Mouse (Mus musculus) left cerebral cortex, adult 18-20 months (tissue): ENCODE data around the gene Rdm1. TPM values are rescaled to one million over a fixed set of nuclear protein-coding genes. Genes with fewer than 3 reads are reported as not detected.

Experiments used
- DNase-seq, 2 experiments: peaks; one replicate each; pipeline ENCODE4 v3.0.0; 2021 to 2022; ENCODE audit warnings: low spot score in 2 of 2, mixed read lengths in 1 of 2
- total RNA-seq, 2 experiments: library from RNA; stranded (reverse); gene quantifications; 2 replicates each; pipeline ENCODE4 v1.2.3; 2021

Rdm1 gene
- total RNA-seq, 2 experiments from 2014 or later = 9.0 to 11.0 TPM

- no peak for DNase-seq
Measured at GRCm38 (mm10) chr11:101678770-101679169, 51.8 kb downstream of the Rdm1 start.

DNA sequence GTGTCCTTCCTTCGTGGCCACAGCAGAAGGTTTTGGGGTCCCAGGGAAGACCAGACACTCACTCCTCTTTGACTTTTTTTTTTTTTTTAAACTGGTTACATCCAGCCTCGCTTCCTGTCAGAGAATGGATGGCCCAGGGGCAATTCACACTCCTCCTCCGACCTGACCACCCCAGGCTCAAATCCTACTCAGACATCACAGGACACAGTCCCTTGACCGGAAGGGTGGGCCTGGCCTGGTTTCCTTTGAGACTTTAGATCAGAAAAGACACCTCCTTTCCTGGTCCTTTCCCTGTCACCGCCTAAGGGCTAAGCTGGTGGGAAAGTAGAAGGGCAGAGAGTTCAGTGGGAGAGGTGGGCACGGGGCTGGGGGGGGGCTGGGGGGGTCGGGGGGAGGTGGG lies 52.9 kb downstream of the Rdm1 start:
- no peak for DNase-seq

DNA sequence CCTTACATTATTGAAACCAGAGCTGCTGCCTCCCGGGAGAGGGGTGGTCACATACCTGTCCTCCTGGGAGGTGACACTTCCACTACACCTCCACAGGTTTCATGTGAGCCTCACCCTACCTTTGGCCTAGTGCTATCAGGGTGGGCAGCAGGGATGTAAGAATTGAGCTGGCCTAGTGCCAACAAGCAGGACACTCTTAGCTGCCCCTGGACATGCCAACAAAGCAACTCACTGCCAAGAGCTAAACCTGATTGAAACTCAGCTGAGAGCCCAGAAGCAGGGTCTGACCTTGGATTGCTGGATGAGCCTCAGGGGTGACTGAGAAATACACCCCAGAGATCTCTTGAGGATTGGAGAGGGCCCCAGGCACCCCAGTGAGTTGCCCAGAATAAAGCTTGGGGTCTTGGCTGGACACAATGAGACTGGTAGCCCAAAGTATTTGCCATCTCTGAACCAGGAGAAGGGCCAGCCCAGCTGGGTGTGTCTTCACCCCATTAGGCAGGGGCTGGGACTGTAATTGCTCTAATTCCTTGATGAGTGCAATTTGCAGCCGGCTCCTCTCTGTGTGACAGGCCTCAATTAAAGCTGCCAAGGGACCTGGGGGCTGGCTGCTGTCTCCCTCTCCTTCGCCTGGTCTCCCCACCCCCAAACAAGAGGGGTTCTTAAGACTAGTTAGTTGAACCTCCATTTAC lies 53.8 kb downstream of the Rdm1 start:
- DNase-seq = no peak

GRCm38 (mm10) chr11:101681968-101682367 lies 55.0 kb downstream of the Rdm1 start:
- DNase-seq = no peak

GRCm38 (mm10) chr11:101682410-101682960 lies 55.5 kb downstream of the Rdm1 start:
- DNase-seq = no peak

Other genes starting within 250 kb of the Rdm1 start
- gene Aarsd1, start 209.6 kb upstream of the Rdm1 start, total RNA-seq = 10 to 100 TPM; 47.6 to 48.8 TPM
- gene Gm27029, start 202.4 kb upstream of the Rdm1 start, total RNA-seq = 1 to 10 TPM; 8.2 to 8.6 TPM
- gene Rundc1, start 202.1 kb upstream of the Rdm1 start, total RNA-seq = 10 to 100 TPM; 40.9 to 46.9 TPM
- gene Ptges3l, start 201.9 kb upstream of the Rdm1 start, total RNA-seq = 1 to 10 TPM; 4.1 to 4.5 TPM
- gene Rpl27, start 184.9 kb upstream of the Rdm1 start, total RNA-seq = 10 to 100 TPM; 51.0 to 52.1 TPM
- 1 to 10 TPM; 2.6 to 3.2 TPM for gene Ifi35, start 178.8 kb upstream of the Rdm1 start, total RNA-seq
- 100 to 1,000 TPM; 158 to 161 TPM for gene Rnd2, start 162.2 kb upstream of the Rdm1 start, total RNA-seq
- 10 to 100 TPM; 37.9 to 44.5 TPM for gene Vat1, start 161.0 kb upstream of the Rdm1 start, total RNA-seq
- 1 to 10 TPM in 1 of 2 experiments, under 1 TPM in 1; 0.74 to 1.2 TPM for gene Brca1, start 75.2 kb upstream of the Rdm1 start, total RNA-seq
- 100 to 1,000 TPM; 135 to 198 TPM for gene Nbr1, start 75.0 kb upstream of the Rdm1 start, total RNA-seq
- gene Tmem106a, start 45.0 kb upstream of the Rdm1 start, total RNA-seq = 1 to 10 TPM; 1.6 to 2.0 TPM
- gene Gm11634, start 27.9 kb upstream of the Rdm1 start, total RNA-seq = not detected
- gene Arl4d, start 38.3 kb downstream of the Rdm1 start, total RNA-seq = 10 to 100 TPM; 34.7 to 37.2 TPM
- 10 to 100 TPM; 35.5 to 37.2 TPM for gene Dhx8, start 105.7 kb downstream of the Rdm1 start, total RNA-seq
- 10 to 100 TPM; 11.5 to 15.1 TPM for gene Etv4, start 158.2 kb downstream of the Rdm1 start, total RNA-seq